Mouse (Mus musculus) T-helper 2 cell (primary cell): ENCODE data around the gene Zscan10.

Experiments used
- in situ Hi-C: fragments of 300-600 bp; cut with MboI, MseI; formaldehyde crosslinking; loops from one replicate; pipeline ENCODE4 v1.15.1; 2025; ENCODE audit warnings: high pct_unique_total_duplicates

Zscan10 gene

GRCm38 (mm10) chr17:23600641-23601622, at the start of gene Zscan10:
Gene Zscan10 (plus strand): TSS chr17:23600856.
- in situ Hi-C loops = loop anchor here (5.0 kb wide), 1 partner anchor 34 kb away; no protein-coding TSS in a partner anchor

GRCm38 (mm10) chr17:23550856-23551255, 49.8 kb upstream of the Zscan10 start:
- in situ Hi-C loops = loop anchor here (25.0 kb wide), 2 partner anchors 364 to 1114 kb away; partner anchors contain the start of gene Zfp40

GRCm38 (mm10) chr17:23551416-23551815, 49.2 kb upstream of the Zscan10 start:
- in situ Hi-C loops = loop anchor here (25.0 kb wide), 2 partner anchors 364 to 1114 kb away; partner anchors contain the start of gene Zfp40

- in situ Hi-C loops = loop anchor here (25.0 kb wide), 2 partner anchors 365 to 1115 kb away; partner anchors contain the start of gene Zfp40
These were observed 48.7 kb upstream of the Zscan10 start for GRCm38 (mm10) chr17:23551963-23552362.

GRCm38 (mm10) chr17:23552896-23553633, 47.6 kb upstream of the Zscan10 start:
- in situ Hi-C loops = loop anchor here (25.0 kb wide), 2 partner anchors 366 to 1116 kb away; partner anchors contain the start of gene Zfp40

GRCm38 (mm10) chr17:23553634-23554120, 47.0 kb upstream of the Zscan10 start:
- in situ Hi-C loops = loop anchor here (25.0 kb wide), 2 partner anchors 366 to 1116 kb away; partner anchors contain the start of gene Zfp40

GRCm38 (mm10) chr17:23554321-23554720, 46.3 kb upstream of the Zscan10 start:
- in situ Hi-C loops = loop anchor here (25.0 kb wide), 2 partner anchors 367 to 1117 kb away; partner anchors contain the start of gene Zfp40

- in situ Hi-C loops = loop anchor here (25.0 kb wide), 2 partner anchors 368 to 1118 kb away; partner anchors contain the start of gene Zfp40
These were observed 45.3 kb upstream of the Zscan10 start for GRCm38 (mm10) chr17:23555243-23555916.

GRCm38 (mm10) chr17:23559767-23560166, 40.9 kb upstream of the Zscan10 start:
- in situ Hi-C loops = loop anchor here (10.0 to 25.0 kb wide), 3 partner anchors 372 to 1122 kb away; partner anchors contain the start of genes Zfp40 and Zfp945

- in situ Hi-C loops = loop anchor here (10.0 to 25.0 kb wide), 3 partner anchors 376 to 1126 kb away; partner anchors contain the start of genes Zfp40 and Zfp945
These were observed 36.9 kb upstream of the Zscan10 start, which contains the start of gene Zfp213 for GRCm38 (mm10) chr17:23563595-23564367. Gene Zfp213 (minus strand): TSS chr17:23564238.

GRCm38 (mm10) chr17:23564368-23564715, 36.3 kb upstream of the Zscan10 start:
- in situ Hi-C loops = loop anchor here (10.0 to 25.0 kb wide), 3 partner anchors 377 to 1127 kb away; partner anchors contain the start of genes Zfp40 and Zfp945

- in situ Hi-C loops = loop anchor here (5.0 to 25.0 kb wide), 4 partner anchors 36 to 1129 kb away; partner anchors contain the start of genes Zfp40, Zfp945 and Zscan10
These were observed 33.9 kb upstream of the Zscan10 start for GRCm38 (mm10) chr17:23566787-23567186.

- in situ Hi-C loops = loop anchor here (5.0 to 25.0 kb wide), 4 partner anchors 34 to 1131 kb away; partner anchors contain the start of genes Zfp40, Zfp945 and Zscan10
These were observed 32.3 kb upstream of the Zscan10 start for GRCm38 (mm10) chr17:23568370-23568769.

GRCm38 (mm10) chr17:23570017-23570416, 30.6 kb upstream of the Zscan10 start:
- in situ Hi-C loops = loop anchor here (25.0 kb wide), 2 partner anchors 383 to 1133 kb away; partner anchors contain the start of gene Zfp40

GRCm38 (mm10) chr17:23571084-23571483, 29.6 kb upstream of the Zscan10 start:
- in situ Hi-C loops = loop anchor here (25.0 kb wide), 2 partner anchors 384 to 1134 kb away; partner anchors contain the start of gene Zfp40

GRCm38 (mm10) chr17:23572059-23572458, 28.6 kb upstream of the Zscan10 start:
- in situ Hi-C loops = loop anchor here (25.0 kb wide), 2 partner anchors 385 to 1135 kb away; partner anchors contain the start of gene Zfp40

GRCm38 (mm10) chr17:23574130-23574529, 26.5 kb upstream of the Zscan10 start:
- in situ Hi-C loops = loop anchor here (25.0 kb wide), 2 partner anchors 387 to 1137 kb away; partner anchors contain the start of gene Zfp40

GRCm38 (mm10) chr17:23575951-23576552, 24.6 kb upstream of the Zscan10 start:
- in situ Hi-C loops = no loop called here

- in situ Hi-C loops = no loop called here
These were observed 15.9 kb upstream of the Zscan10 start for GRCm38 (mm10) chr17:23584786-23585185.
